Mouse (Mus musculus): Measurements from ENCODE around the gene Sema4c. TPM values are rescaled to one million over a fixed set of nuclear protein-coding genes. Genes with fewer than 3 reads are reported as not detected.

Sema4c gene
- polyA plus RNA-seq (2012): 2.9 and 5.3 TPM in 2 replicates

DNA sequence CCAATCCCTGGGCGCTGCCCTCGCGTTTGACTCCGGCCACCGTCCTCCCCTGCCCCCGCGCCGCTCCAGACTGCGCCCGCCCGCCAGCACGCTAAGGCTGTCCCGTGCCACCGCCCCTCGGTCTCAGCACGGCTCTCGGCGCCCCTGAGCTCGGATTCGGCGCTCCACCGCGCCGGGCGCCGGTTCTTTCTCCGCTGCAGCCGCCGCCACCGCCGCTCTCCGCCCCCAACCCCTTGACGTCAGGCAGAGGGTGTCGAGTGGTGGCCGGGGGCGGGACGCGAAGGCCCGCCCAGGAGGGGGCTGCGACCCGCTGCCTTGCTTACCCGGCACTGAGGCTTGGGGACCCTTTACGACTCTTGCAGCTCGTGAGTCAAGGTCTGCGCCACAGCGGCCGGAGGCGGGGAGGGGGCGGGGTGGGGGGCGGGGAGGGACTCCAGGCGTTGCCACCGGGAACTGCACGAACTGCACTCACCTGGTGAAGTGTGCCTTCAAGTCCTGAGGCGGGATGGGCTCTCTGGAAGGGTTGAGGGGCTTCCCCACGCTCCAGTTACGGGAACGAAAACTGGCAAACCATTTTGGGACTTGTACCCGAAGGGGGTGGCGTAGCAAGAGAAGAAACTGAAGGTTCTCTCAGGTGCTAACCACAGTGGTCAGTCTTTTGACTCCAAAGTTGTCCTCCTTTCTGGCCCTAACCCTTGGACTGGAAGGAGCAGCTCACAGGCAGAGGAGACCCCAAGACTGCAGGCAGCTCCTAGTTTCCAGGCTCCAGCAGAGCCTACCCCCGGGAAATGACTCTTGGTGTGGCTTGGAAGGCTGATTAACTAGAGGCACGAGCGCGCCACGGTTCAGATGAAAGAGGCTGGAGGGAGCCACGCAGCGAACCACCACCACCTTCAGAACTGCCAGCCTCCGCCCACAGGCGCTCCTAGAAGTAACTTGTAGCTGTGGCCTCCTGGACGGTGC is at the start of gene Sema4c:
Gene Sema4c (minus strand): TSS at position 319 of the 963 bp plus-strand sequence.

DNA sequence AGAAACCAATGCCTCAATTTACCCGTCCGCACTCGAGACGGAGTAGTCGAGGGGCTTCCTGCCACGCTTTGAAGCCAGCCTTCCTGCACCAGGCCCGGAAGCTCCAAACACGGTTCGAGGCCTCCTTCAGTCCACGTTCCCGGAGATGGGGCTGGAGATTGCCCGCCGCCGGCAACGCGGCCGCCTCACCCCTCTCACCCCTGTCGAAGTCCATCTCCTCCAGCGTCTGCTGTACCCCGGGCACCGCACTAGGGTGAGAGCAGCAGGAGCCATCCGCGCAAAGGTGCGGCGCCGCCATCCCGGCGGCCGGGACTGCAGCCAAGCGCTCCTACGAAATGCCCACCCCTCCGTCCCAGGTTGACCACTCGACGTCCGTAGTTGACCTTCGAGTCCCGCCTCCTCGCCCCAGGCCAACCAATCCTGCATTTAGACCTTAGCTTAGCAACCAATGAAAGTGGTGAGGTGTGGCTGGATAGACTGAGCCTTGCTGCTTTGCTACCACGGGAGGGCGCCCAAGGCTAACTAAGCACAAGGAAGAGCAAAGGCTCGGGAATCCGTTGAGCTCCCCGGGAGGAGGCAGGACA is 11.2 kb downstream of the Sema4c start, which contains the start of gene Ankrd39:
Gene Ankrd39 (minus strand): TSS at position 558 of the 584 bp plus-strand sequence.

GRCm38 (mm10) chr1:36539186-36539585 is 19.0 kb downstream of the Sema4c start, which contains the start of gene Gm42417:
Gm42417 (minus strand) TSS chr1:36539429.

DNA sequence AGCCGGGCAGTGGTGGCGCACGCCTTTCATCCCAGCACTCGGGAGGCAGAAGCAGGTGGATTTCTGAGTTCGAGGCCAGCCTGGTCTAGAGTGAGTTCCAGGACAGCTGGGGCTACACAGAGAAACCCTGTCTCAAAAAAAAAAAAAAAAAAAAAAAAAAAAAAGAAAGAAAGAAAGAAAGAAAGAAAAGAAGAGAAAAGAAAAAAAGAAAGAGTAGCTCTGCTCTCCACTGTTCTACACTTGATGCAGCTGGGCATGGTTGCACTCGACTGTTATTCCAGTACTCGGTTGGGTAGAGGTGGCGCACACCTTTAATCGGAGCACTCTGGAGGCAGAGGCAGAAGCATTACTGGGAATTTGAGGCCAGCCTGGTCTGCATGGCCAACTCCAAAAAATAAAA is 21.4 kb downstream of the Sema4c start, which contains the start of gene Ankrd23:
Gene Ankrd23 (minus strand): TSS at position 101 of the 400 bp plus-strand sequence.

DNA sequence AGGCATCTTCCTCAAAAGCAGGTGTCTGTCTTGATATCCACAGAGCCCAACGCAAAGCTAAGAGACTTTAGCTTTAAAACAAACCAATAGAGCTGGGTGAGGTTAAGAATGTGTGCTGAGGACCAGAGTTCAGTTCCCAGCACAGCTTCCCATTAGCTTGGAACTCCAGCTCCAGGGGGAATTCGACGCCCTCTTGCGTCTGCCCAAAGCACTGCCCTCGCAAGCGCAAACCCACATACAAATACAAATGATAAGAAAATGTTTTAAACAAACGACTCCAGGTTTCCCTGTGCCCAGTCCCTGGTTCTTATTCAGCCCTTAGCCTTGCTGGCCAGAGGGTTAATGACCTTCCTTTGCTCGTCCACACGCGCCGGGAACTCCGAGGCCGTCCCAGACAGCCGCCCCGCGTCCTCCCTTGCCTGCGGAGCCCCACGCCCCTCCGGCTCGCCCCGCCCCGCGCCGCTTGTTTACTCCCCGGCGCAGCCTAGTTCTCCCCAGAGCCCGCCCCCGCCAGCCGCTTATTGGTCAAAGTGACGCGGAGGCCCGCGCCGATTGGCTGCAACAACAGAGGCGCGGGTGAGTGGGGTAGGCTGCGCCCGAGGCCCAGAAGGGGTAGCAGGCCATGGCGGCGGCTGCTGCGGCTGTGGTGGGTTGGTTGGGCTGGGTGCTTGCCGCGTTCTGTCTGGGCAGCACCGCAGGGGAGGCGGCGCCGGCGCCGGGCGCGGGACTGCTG is 46.7 kb downstream of the Sema4c start, which contains the start of gene Cnnm3:
Gene Cnnm3 (plus strand): TSS at position 579 of the 733 bp plus-strand sequence.

Other genes with a start within 250 kb of the Sema4c start
- 31.7 and 42.0 TPM in 2 replicates for gene Kansl3, start 189.2 kb downstream of the Sema4c start, polyA plus RNA-seq (2012)
- not detected in 2 replicates for gene Fer1l5, start 186.1 kb downstream of the Sema4c start, polyA plus RNA-seq (2012)
- 10.3 and 14.2 TPM in 2 replicates for gene Lman2l, start 113.1 kb downstream of the Sema4c start, polyA plus RNA-seq (2012)
- gene Cnnm4, start 86.7 kb downstream of the Sema4c start, polyA plus RNA-seq (2012): 7.3 and 7.8 TPM in 2 replicates
- 28.4 and 38.0 TPM in 2 replicates for gene Cnnm3, start 46.5 kb downstream of the Sema4c start, polyA plus RNA-seq (2012)
- gene Ankrd23, start 21.5 kb downstream of the Sema4c start, polyA plus RNA-seq (2012): 8.2 and 12.9 TPM in 2 replicates
- not detected in 2 replicates for gene Gm42417, start 18.9 kb downstream of the Sema4c start, polyA plus RNA-seq (2012)
- gene Ankrd39, start 10.9 kb downstream of the Sema4c start, polyA plus RNA-seq (2012): 10.8 and 13.6 TPM in 2 replicates
- 0.23 and 0.65 TPM in 2 replicates for gene Fam178b, start 124.8 kb upstream of the Sema4c start, polyA plus RNA-seq (2012)
- gene Cox5b, start 133.1 kb upstream of the Sema4c start, polyA plus RNA-seq (2012): 1,724 and 1,930 TPM in 2 replicates
- not detected in 2 replicates for gene 4933424G06Rik, start 151.8 kb upstream of the Sema4c start, polyA plus RNA-seq (2012)
- gene Actr1b, start 156.1 kb upstream of the Sema4c start, polyA plus RNA-seq (2012): 54.0 and 59.5 TPM in 2 replicates
- 1.4 and 1.6 TPM in 2 replicates for gene Zap70, start 203.4 kb upstream of the Sema4c start, polyA plus RNA-seq (2012)

All from megakaryocyte-erythroid progenitor cell, adult 5 weeks (primary cell).